8 mouse cellular contexts compared by ENCODE assay signal in genomic region chr7:79358350-79359182, GRCm38 (mm10). TPM values are rescaled to one million over a fixed set of nuclear protein-coding genes. Genes with fewer than 3 reads are reported as not detected.
DNase-seq lines count a peak whose midpoint lies in the region; ATAC-seq and TF ChIP-seq lines count a peak whose summit lies in the region.
"Had no signal": no experiment of that assay in that cellular context is flagged by ENCODE, and none has a peak within 500 bp of the region (broad histone marks: within the 10 kb centered on the region; RNA-seq: fewer than 3 reads in every experiment).

No protein-coding gene starts in this region.

- TF ChIP-seq POLR2A in brain, embryonic 14.5 days (IDR thresholded peaks at IDR 0.05; ENCODE audit: borderline replicate concordance, extremely low read depth, insufficient read depth, insufficient read length, poor library complexity, severe bottlenecking), result no peak

- peaks cover 25% of the 10 kb centered on the region for H3K4me1 ChIP-seq in liver, embryonic 11.5 days (replicated peaks; ENCODE audit: control insufficient read depth, insufficient read depth, low read length)
- H3K4me1 ChIP-seq in forebrain, embryonic 12.5 days, result peaks cover 11% of the 10 kb centered on the region

- peaks cover 15% of the 10 kb centered on the region; the same call in 1 of the 2 replicates for H3K36me3 ChIP-seq in liver, embryonic 11.5 days (ENCODE audit: control insufficient read depth, insufficient read depth, low read length)
- peaks cover 69% of the 10 kb centered on the region for H3K36me3 ChIP-seq in forebrain, embryonic 12.5 days (replicated peaks)

- peak; percentile 95 for ATAC-seq in liver, embryonic 11.5 days (replicated peaks; ENCODE audit: low FRiP score)
- no peak for ATAC-seq in forebrain, embryonic 12.5 days (ENCODE audit: low FRiP score)
- ATAC-seq in cerebellum, adult (ENCODE audit: insufficient number of reproducible peaks, low FRiP score, low TSS enrichment), result no peak

- WGBS in liver, embryonic 11.5 days, result 21% methylated on average over 15 of the region's 15 CpGs
- WGBS in forebrain, embryonic 12.5 days, result 90% methylated on average over 15 of the region's 15 CpGs

- H3K4me3 ChIP-seq in liver, embryonic 11.5 days (ENCODE audit: low read depth, low read length), result no peak overlapping the region
- no peak overlapping the region for H3K4me3 ChIP-seq in forebrain, embryonic 12.5 days (replicated peaks)
- H3K4me3 ChIP-seq: limb, embryonic 13.5 days had no signal

- H3K27me3 ChIP-seq in liver, embryonic 11.5 days (replicated peaks; ENCODE audit: control insufficient read depth, insufficient read depth, low read length), result no peaks in the 10 kb centered on the region; the same call in 1 of the 2 replicates
- H3K27me3 ChIP-seq in forebrain, embryonic 12.5 days, result no peaks in the 10 kb centered on the region
- H3K27me3 ChIP-seq: limb, embryonic 13.5 days had no signal

- H3K9me3 ChIP-seq in liver, embryonic 11.5 days (ENCODE audit: control insufficient read depth, low read length), result no peaks in the 10 kb centered on the region
- no peaks in the 10 kb centered on the region for H3K9me3 ChIP-seq in forebrain, embryonic 12.5 days
- H3K9me3 ChIP-seq: limb, embryonic 13.5 days had no signal

- no peak for TF ChIP-seq CTCF in brain, embryonic 14.5 days (IDR thresholded peaks at IDR 0.05; ENCODE audit: borderline replicate concordance, extremely low read depth, insufficient read depth, insufficient read length)

- intact Hi-C loops in heart, postnatal 10 days (cut with DNase I), result no loop called here

- H3K9ac ChIP-seq in liver, embryonic 11.5 days (ENCODE audit: low read depth, low read length), result no peak overlapping the region; the same call in 1 of the 2 replicates
- no peak overlapping the region for H3K9ac ChIP-seq in forebrain, embryonic 12.5 days
- H3K9ac ChIP-seq: limb, embryonic 13.5 days had no signal

- peak overlapping the region; percentile 14 for H3K27ac ChIP-seq in liver, embryonic 11.5 days (ENCODE audit: low read depth, low read length)
- no peak overlapping the region for H3K27ac ChIP-seq in forebrain, embryonic 12.5 days
- H3K27ac ChIP-seq: limb, embryonic 13.5 days had no signal

- H3K4me2 ChIP-seq in liver, embryonic 11.5 days, result peak overlapping the region; percentile 47
- H3K4me2 ChIP-seq in forebrain, embryonic 12.5 days, result no peak overlapping the region
- H3K4me2 ChIP-seq: limb, embryonic 13.5 days had no signal

- DNase-seq in 416B (ENCODE audit: low read depth), result peak; percentile 98
- peak; percentile 17 for DNase-seq in brain, embryonic 14.5 days (ENCODE audit: low read depth)
- DNase-seq in heart, postnatal 10 days, result peak; percentile 72 to 79
- peak; percentile 74 for DNase-seq in liver, embryonic 11.5 days (ENCODE audit: low spot score)
- peak; percentile 43 for DNase-seq in thymus, postnatal 0 days (ENCODE audit: low spot score)

RNA-seq across cellular contexts. Expression of gene Rlbp1, which starts 28.3 kb away (rescaled TPM):
- polyA plus RNA-seq in brain, embryonic 14.5 days (2012; rRNA removed), result 26.1 and 47.4 TPM in 2 replicates
- not detected for total RNA-seq in heart, postnatal 10 days (2021)
- 0.45 TPM in 1 of 2 replicates, not detected in the other for polyA plus RNA-seq in liver, embryonic 11.5 days (2014; fragmentation: Nextera tagmentation; extraction: Ambion mirVana)
- polyA plus RNA-seq in thymus, postnatal 0 days (2015; fragmentation: Nextera tagmentation; extraction: Ambion mirVana), result 0.18 and 0.30 TPM in 2 replicates
- 15.0 and 19.5 TPM in 2 replicates for polyA plus RNA-seq in forebrain, embryonic 12.5 days (2016; fragmentation: Nextera tagmentation; extraction: Ambion mirVana)

RNA-seq across cellular contexts. Expression of gene Fanci, which starts 33.2 kb away (rescaled TPM):
- polyA plus RNA-seq in brain, embryonic 14.5 days (2012; rRNA removed), result 3.2 and 4.6 TPM in 2 replicates
- 1 to 10 TPM; 2.3 to 2.4 TPM for total RNA-seq in heart, postnatal 10 days (2021)
- polyA plus RNA-seq in liver, embryonic 11.5 days (2014; fragmentation: Nextera tagmentation; extraction: Ambion mirVana), result 17.2 and 20.9 TPM in 2 replicates
- polyA plus RNA-seq in thymus, postnatal 0 days (2015; fragmentation: Nextera tagmentation; extraction: Ambion mirVana), result 9.7 and 9.8 TPM in 2 replicates
- 19.6 and 19.7 TPM in 2 replicates for polyA plus RNA-seq in forebrain, embryonic 12.5 days (2016; fragmentation: Nextera tagmentation; extraction: Ambion mirVana)

Comparison
In these comparisons a context has a peak if more than half of its experiments do, and no peak if none do; other contexts are left out.
1. DNase-seq: peak in every context shown above with its lines; median percentile 98 in 416B; 76 in heart, postnatal 10 days; 74 in liver, embryonic 11.5 days; 43 in thymus, postnatal 0 days; 17 in brain, embryonic 14.5 days.
2. RNA of gene Rlbp1, which starts 28.3 kb away (polyA plus RNA-seq): 26.1 to 47.4 TPM in brain, embryonic 14.5 days and 15.0 to 19.5 TPM in forebrain, embryonic 12.5 days; 0.45 TPM in liver, embryonic 11.5 days and 0.18 to 0.30 TPM in thymus, postnatal 0 days; every median in the first group is over 10 times any median in the second.